15 mouse cellular contexts compared by ENCODE assay signal in the genomic region with DNA sequence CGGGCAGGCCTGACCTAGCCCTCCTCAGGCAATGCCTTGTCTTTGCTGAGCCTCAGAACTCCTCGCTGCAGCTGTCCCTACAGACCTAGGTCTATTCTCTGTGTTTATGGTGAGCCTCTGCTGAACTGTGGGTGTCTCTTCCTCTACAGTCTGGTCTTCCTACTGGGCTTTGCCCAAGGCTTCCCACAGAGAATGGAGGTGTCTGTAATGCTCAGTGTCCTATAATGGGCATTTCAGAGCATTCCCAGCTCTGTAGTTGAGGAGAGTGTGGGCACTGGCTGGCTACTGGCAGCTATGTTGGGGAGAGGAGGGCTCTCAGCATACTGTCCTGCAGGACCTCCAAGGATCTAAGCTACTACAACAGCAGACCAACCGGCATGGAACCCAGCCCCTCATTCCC.
A peak's percentile ranks its signal among the peaks of the same experiment; 100 is the strongest.
DNase-seq lines count a peak whose midpoint lies in the region; ATAC-seq and TF ChIP-seq lines count a peak whose summit lies in the region.
"Had no signal": no experiment of that assay in that cellular context is flagged by ENCODE, and none has a peak within 500 bp of the region (broad histone marks: within the 10 kb centered on the region; RNA-seq: fewer than 3 reads in every experiment).

No protein-coding gene starts in this region.

- no peak overlapping the region for H3K4me2 ChIP-seq in heart, embryonic 14.5 days (ENCODE audit: low read length)
- no peak overlapping the region for H3K4me2 ChIP-seq in midbrain, embryonic 11.5 days
- H3K4me2 ChIP-seq in midbrain, postnatal 0 days (ENCODE audit: low read depth, low read length, poor library complexity, severe bottlenecking): no peak overlapping the region
- H3K4me2 ChIP-seq: midbrain, embryonic 12.5 days had no signal

- no peaks in the 10 kb centered on the region for H3K36me3 ChIP-seq in heart, embryonic 14.5 days (ENCODE audit: control insufficient read depth, insufficient read depth, low read length)
- H3K36me3 ChIP-seq in midbrain, embryonic 10.5 days: no peaks in the 10 kb centered on the region
- no peaks in the 10 kb centered on the region for H3K36me3 ChIP-seq in midbrain, embryonic 11.5 days (ENCODE audit: control insufficient read depth, insufficient read depth, low read length)
- no peaks in the 10 kb centered on the region for H3K36me3 ChIP-seq in limb, embryonic 10.5 days
- H3K36me3 ChIP-seq in midbrain, postnatal 0 days (ENCODE audit: insufficient read depth, low read length): no peaks in the 10 kb centered on the region
- H3K36me3 ChIP-seq: heart, embryonic 12.5 days; hindbrain, embryonic 13.5 days; midbrain, embryonic 12.5 days had no signal

- no peak for ATAC-seq in heart, embryonic 14.5 days (ENCODE audit: insufficient number of reproducible peaks, insufficient read depth, low FRiP score, low read depth)
- no peak for ATAC-seq in midbrain, embryonic 11.5 days (ENCODE audit: low FRiP score)
- ATAC-seq in midbrain, postnatal 0 days (ENCODE audit: low FRiP score): no peak
- ATAC-seq: intestine, embryonic 16.5 days; liver, postnatal 0 days had no signal

- H3K27me3 ChIP-seq in heart, embryonic 14.5 days (ENCODE audit: control insufficient read depth, insufficient read depth, low read length): no peaks in the 10 kb centered on the region
- H3K27me3 ChIP-seq in midbrain, embryonic 10.5 days (ENCODE audit: low read depth, poor library complexity, severe bottlenecking): no peaks in the 10 kb centered on the region
- no peaks in the 10 kb centered on the region for H3K27me3 ChIP-seq in midbrain, embryonic 11.5 days (ENCODE audit: control insufficient read depth, insufficient read depth, low read length)
- no peaks in the 10 kb centered on the region for H3K27me3 ChIP-seq in limb, embryonic 10.5 days (ENCODE audit: low read depth, poor library complexity, severe bottlenecking)
- no peaks in the 10 kb centered on the region for H3K27me3 ChIP-seq in midbrain, postnatal 0 days (ENCODE audit: insufficient read depth, low read length)
- H3K27me3 ChIP-seq: heart, embryonic 12.5 days had no signal

- WGBS in heart, embryonic 14.5 days: 48% methylated on average over 3 of the region's 3 CpGs
- 73% methylated on average over 3 of the region's 3 CpGs for WGBS in midbrain, embryonic 10.5 days
- WGBS in midbrain, embryonic 11.5 days: 84% methylated on average over 3 of the region's 3 CpGs
- WGBS in limb, embryonic 10.5 days: 78% methylated on average over 3 of the region's 3 CpGs
- WGBS in midbrain, postnatal 0 days: 64% methylated on average over 3 of the region's 3 CpGs

- H3K9ac ChIP-seq in heart, embryonic 14.5 days (ENCODE audit: low read length): no peak overlapping the region
- H3K9ac ChIP-seq in midbrain, embryonic 11.5 days (ENCODE audit: low read length): no peak overlapping the region
- no peak overlapping the region for H3K9ac ChIP-seq in midbrain, postnatal 0 days (replicated peaks; ENCODE audit: low read length, poor library complexity, severe bottlenecking)
- H3K9ac ChIP-seq: heart, embryonic 12.5 days; liver, postnatal 0 days; midbrain, embryonic 12.5 days had no signal

- no peak for TF ChIP-seq CTCF in midbrain, postnatal 0 days (IDR thresholded peaks at IDR 0.05)

- H3K27ac ChIP-seq in heart, embryonic 14.5 days (replicated peaks in 1 of 2; ENCODE audit: control insufficient read depth in 1 of 2, insufficient read depth in 1 of 2, low read depth in 2 of 2, low read length in 2 of 2): 0 out of 4 replicates have a peak overlapping the region, but pooled peaks have one; percentile 12 to 33
- peak overlapping the region; percentile 64 for H3K27ac ChIP-seq in midbrain, embryonic 10.5 days (replicated peaks)
- H3K27ac ChIP-seq in midbrain, embryonic 11.5 days (ENCODE audit: low read depth, low read length): no peak overlapping the region
- peak overlapping the region; percentile 47; the same call in 1 of the 2 replicates for H3K27ac ChIP-seq in limb, embryonic 10.5 days
- H3K27ac ChIP-seq in midbrain, postnatal 0 days (ENCODE audit: low read depth, low read length): peak overlapping the region; percentile 70; the same call in 1 of the 2 replicates

- peaks cover 19 to 31% of the 10 kb centered on the region in 2 experiments for H3K4me1 ChIP-seq in heart, embryonic 14.5 days (ENCODE audit: control insufficient read depth in 2 of 2, insufficient read depth in 2 of 2, low read length in 2 of 2)
- peaks cover 33% of the 10 kb centered on the region for H3K4me1 ChIP-seq in midbrain, embryonic 10.5 days
- H3K4me1 ChIP-seq in midbrain, embryonic 11.5 days (ENCODE audit: control insufficient read depth, insufficient read depth, low read length): peaks cover 8% of the 10 kb centered on the region
- H3K4me1 ChIP-seq in limb, embryonic 10.5 days: peaks cover 38% of the 10 kb centered on the region
- peaks cover 9% of the 10 kb centered on the region; the same call in 1 of the 2 replicates for H3K4me1 ChIP-seq in midbrain, postnatal 0 days (ENCODE audit: insufficient read depth, low read length)

- intact Hi-C loops in heart, postnatal 25 days (cut with DNase I): loop anchor here (2.0 to 5.0 kb wide), 2 partner anchors 71 to 337 kb away; no protein-coding TSS in a partner anchor

- no peak for DNase-seq in heart, postnatal 25 days (ENCODE audit: low spot score)
- DNase-seq in midbrain, embryonic 10.5 days (ENCODE audit: low spot score): no peak
- DNase-seq in midbrain, embryonic 11.5 days (ENCODE audit: low spot score, missing footprints): no peak
- DNase-seq in limb, embryonic 10.5 days (ENCODE audit: low spot score): no peak
- no peak for DNase-seq in midbrain, postnatal 0 days (ENCODE audit: low spot score)
- DNase-seq in cerebellum, postnatal 4 days (ENCODE audit: low spot score in 2 of 2): no peak
- DNase-seq: cerebellum, adult 9-10 months; gastrocnemius, postnatal 36 days; liver, postnatal 0 days; thymus, postnatal 36 days had no signal

- H3K9me3 ChIP-seq in heart, embryonic 14.5 days (ENCODE audit: control insufficient read depth, low read length): no peaks in the 10 kb centered on the region
- no peaks in the 10 kb centered on the region for H3K9me3 ChIP-seq in midbrain, embryonic 10.5 days (replicated peaks)
- H3K9me3 ChIP-seq in midbrain, embryonic 11.5 days (ENCODE audit: control insufficient read depth, low read length): no peaks in the 10 kb centered on the region
- H3K9me3 ChIP-seq in limb, embryonic 10.5 days (replicated peaks): no peaks in the 10 kb centered on the region
- no peaks in the 10 kb centered on the region for H3K9me3 ChIP-seq in midbrain, postnatal 0 days (ENCODE audit: low read length)
- H3K9me3 ChIP-seq: heart, embryonic 12.5 days; hindbrain, embryonic 13.5 days; midbrain, embryonic 12.5 days had no signal

- no peak overlapping the region for H3K4me3 ChIP-seq in heart, embryonic 14.5 days (ENCODE audit: control insufficient read depth in 1 of 2, insufficient read depth in 1 of 2, low read depth in 1 of 2, low read length in 2 of 2)
- H3K4me3 ChIP-seq in midbrain, embryonic 10.5 days: no peak overlapping the region
- no peak overlapping the region for H3K4me3 ChIP-seq in midbrain, embryonic 11.5 days (ENCODE audit: low read depth, low read length)
- H3K4me3 ChIP-seq in limb, embryonic 10.5 days: no peak overlapping the region
- no peak overlapping the region for H3K4me3 ChIP-seq in midbrain, postnatal 0 days (ENCODE audit: low read depth, low read length)
- H3K4me3 ChIP-seq: heart, embryonic 12.5 days; hindbrain, embryonic 13.5 days; midbrain, embryonic 12.5 days had no signal
